Mouse (Mus musculus): Measurements from ENCODE around the gene Ccl17. TPM values are rescaled to one million over a fixed set of nuclear protein-coding genes. Genes with fewer than 3 reads are reported as not detected.

Ccl17 gene
- not detected in 2 replicates for total RNA-seq (2014; fragmentation: Nextera tagmentation)
- total RNA-seq (2017), result not detected in 2 replicates

- peak; percentile 20 for ATAC-seq (replicated peaks; ENCODE audit: poor library complexity, severe bottlenecking)
Observed at GRCm38 (mm10) chr8:94810153-94810552, at the start of gene Ccl17. Ccl17 (plus strand) TSS chr8:94810453.

DNA sequence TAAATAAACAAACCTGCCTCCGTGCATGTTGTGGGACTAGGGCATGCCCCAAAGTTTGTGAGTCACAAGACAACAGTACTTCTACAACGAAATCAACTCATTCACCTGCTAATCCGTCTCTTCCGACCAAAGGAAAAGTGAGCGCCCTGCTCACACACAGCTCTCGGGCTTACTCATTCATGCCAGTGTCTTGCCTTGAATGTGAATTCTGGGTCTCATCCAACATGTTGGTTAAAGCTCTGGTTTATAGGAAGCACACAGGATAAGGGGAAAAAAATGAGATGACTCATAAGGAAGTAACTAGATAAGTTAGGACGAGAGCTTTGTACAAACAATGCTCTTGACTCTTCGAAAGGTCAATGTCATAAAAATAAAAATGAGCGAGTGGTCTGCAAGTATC is 43.2 kb upstream of the Ccl17 start:
- no peak for ATAC-seq (replicated peaks; ENCODE audit: poor library complexity, severe bottlenecking)

GRCm38 (mm10) chr8:94770945-94771344 is 39.3 kb upstream of the Ccl17 start:
- ATAC-seq (replicated peaks; ENCODE audit: poor library complexity, severe bottlenecking), result no peak

- ATAC-seq (replicated peaks; ENCODE audit: poor library complexity, severe bottlenecking), result peak; percentile 87
Observed at GRCm38 (mm10) chr8:94771941-94772670, 38.1 kb upstream of the Ccl17 start, which contains the start of gene Cx3cl1. Cx3cl1 (plus strand) TSS chr8:94772009.

GRCm38 (mm10) chr8:94773048-94773447 is 37.2 kb upstream of the Ccl17 start:
- no peak for ATAC-seq (replicated peaks; ENCODE audit: poor library complexity, severe bottlenecking)

GRCm38 (mm10) chr8:94773700-94774171 is 36.5 kb upstream of the Ccl17 start:
- ATAC-seq (replicated peaks; ENCODE audit: poor library complexity, severe bottlenecking), result no peak

DNA sequence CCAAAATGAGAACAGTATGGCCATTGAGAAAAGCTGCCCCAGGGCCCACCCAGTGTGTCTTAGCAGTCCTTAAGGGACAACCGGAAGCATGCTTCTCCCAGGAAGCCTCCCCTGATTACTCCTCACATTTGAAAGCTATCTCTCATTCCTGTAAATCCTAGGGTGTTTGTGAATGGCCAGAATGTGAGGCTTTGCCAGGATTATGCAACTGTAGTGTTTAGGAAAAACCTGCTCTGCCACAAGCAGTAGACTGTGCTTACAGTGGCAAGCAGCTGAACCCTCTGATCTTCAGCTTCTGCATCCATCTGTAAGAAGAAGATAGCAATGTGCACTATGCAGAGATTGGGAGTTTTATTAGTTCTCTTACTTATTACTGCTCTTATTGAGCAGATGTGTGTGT is 35.7 kb upstream of the Ccl17 start:
- ATAC-seq (replicated peaks; ENCODE audit: poor library complexity, severe bottlenecking), result no peak

GRCm38 (mm10) chr8:94776346-94776745 is 33.9 kb upstream of the Ccl17 start:
- ATAC-seq (replicated peaks; ENCODE audit: poor library complexity, severe bottlenecking), result no peak

DNA sequence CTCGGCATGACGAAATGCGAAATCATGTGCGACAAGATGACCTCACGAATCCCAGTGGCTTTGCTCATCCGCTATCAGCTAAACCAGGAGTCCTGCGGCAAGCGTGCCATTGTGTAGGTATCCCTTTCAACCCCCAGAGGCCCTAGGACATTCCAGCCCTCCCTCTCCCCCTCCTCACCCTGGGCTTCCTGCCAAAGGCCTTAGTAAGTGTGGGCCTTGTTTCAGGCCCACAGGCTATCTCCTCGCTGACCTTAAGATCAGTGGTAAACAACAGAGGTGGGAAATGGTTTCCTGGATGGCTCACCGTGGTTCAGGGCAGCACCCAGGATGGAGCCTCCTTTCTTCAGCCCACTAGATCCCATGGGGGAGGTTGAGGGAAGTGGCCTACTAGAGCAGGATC is 32.2 kb upstream of the Ccl17 start:
- no peak for ATAC-seq (replicated peaks; ENCODE audit: poor library complexity, severe bottlenecking)

DNA sequence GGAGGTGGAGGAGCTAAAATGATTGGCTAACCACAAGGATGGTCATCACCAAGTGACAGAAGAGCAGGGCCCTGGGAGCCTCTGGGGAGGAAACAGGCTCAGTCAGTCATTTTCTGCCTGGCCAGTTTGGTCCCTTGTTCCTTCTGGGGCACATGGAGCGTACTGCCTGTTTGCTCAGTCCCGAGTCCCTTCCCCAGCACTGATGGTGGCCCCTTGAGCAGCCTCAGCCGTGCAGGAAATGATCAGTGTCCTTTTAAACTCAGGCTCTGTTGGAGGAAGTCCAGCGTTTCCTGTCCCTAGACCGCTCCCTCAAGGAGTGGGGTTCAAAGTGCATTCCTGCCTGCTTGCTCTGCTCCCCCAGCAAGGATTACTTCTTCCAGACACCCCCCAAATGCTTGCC is 31.8 kb upstream of the Ccl17 start:
- peak; percentile 69 for ATAC-seq (replicated peaks; ENCODE audit: poor library complexity, severe bottlenecking)

GRCm38 (mm10) chr8:94778895-94779533 is 31.2 kb upstream of the Ccl17 start:
- ATAC-seq (replicated peaks; ENCODE audit: poor library complexity, severe bottlenecking), result peak; percentile 81

DNA sequence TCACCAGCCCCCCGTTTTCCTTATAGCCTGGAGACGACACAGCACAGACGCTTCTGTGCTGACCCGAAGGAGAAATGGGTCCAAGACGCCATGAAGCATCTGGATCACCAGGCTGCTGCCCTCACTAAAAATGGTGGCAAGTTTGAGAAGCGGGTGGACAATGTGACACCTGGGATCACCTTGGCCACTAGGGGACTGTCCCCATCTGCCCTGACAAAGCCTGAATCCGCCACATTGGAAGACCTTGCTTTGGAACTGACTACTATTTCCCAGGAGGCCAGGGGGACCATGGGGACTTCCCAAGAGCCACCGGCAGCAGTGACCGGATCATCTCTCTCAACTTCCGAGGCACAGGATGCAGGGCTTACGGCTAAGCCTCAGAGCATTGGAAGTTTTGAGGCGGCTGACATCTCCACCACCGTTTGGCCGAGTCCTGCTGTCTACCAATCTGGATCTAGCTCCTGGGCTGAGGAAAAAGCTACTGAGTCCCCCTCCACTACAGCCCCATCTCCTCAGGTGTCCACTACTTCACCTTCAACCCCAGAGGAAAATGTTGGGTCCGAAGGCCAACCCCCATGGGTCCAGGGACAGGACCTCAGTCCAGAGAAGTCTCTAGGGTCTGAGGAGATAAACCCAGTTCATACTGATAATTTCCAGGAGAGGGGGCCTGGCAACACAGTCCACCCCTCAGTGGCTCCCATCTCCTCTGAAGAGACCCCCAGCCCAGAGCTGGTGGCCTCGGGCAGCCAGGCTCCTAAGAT is 30.5 kb upstream of the Ccl17 start:
- ATAC-seq (replicated peaks; ENCODE audit: poor library complexity, severe bottlenecking), result no peak

DNA sequence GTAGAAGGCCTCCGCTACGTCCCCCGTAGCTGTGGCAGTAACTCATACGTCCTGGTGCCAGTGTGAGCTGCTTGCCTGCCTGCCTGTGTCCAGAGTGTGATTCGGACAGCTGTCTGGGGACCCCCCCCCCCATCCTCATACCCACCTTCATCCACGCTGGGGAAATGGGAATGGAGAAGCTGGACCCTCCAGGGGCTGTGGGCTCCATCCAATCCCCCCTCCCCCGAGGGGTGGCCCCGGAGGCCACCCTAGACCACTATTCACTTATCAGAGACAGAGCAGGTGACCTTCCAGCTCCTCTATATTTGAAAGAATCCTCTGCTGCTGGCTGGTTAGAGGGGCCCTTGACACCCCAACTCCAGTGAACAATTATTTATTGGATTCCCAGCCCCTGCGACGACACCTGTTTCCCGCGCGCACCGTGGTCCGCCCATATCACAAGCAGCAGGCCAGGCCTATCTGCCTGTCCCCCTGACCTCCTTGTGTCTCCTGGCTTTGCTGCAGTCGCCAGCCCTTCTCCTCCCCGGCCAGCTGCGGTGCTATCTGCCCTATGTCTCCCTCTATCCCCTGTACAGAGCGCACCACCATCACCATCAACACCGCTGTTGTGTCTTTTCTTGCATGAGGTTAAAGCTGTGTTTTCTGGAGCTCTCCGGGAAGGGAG is 29.6 kb upstream of the Ccl17 start:
- no peak for ATAC-seq (replicated peaks; ENCODE audit: poor library complexity, severe bottlenecking)

DNA sequence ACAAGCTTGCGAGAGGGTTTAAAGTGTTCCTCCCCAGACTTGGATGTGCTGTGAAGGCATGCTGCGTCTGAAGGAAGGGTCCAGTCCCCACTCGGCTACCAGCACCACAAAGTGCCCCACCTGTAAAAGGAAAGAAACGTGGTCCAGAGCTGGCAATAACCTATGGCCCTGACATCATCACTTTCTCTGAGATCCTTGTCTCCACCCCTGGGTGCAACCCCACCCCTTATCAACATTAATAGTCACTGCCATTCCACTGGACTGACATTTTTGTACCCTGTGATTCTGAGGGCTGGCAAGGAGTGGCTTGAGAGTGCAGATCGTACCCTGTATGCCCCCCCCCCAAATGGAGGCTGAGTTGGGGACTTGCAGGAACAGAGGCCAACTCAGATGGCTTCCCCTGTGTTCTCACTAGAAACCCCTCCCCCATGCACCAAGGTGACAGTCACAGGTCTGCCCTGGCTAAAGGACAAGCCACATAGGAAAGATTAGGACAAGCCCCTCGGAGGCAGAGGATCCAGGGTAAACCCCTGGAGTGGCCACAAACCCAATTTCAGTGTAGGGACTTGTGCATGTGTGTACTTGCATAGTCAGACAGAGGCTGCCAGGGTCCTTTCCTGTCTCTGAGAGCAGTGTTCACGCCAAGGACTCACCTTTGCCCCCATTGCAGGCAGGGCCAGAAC is 29.0 kb upstream of the Ccl17 start:
- ATAC-seq (replicated peaks; ENCODE audit: poor library complexity, severe bottlenecking), result no peak

- no peak for ATAC-seq (replicated peaks; ENCODE audit: poor library complexity, severe bottlenecking)
Observed at GRCm38 (mm10) chr8:94781838-94782235, 28.4 kb upstream of the Ccl17 start.

DNA sequence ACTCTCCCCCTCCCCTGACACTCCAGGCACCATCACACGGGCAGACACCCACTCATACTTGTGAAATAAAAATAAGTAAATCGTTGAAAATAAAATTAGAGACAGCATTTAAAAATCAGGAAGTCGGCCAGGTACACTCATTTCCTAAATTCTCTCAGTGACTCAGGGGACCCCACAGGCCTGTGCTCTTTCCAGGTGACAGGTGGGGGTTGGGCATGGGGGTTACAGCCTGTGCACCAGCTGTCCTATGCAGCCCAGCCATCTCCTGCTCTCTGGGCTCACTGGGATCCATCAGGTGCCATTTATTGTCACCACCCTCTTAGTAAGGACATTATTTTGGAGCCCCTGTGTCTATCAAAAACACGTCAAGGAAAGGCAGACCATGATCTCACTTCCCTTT is 26.4 kb upstream of the Ccl17 start:
- ATAC-seq (replicated peaks; ENCODE audit: poor library complexity, severe bottlenecking), result no peak

- ATAC-seq (replicated peaks; ENCODE audit: poor library complexity, severe bottlenecking), result peak; percentile 75
Observed at GRCm38 (mm10) chr8:94785247-94785985, 24.8 kb upstream of the Ccl17 start.

- ATAC-seq (replicated peaks; ENCODE audit: poor library complexity, severe bottlenecking), result no peak
Observed at GRCm38 (mm10) chr8:94785995-94786595, 24.2 kb upstream of the Ccl17 start.

All from granulocyte monocyte progenitor cell, adult 5-6 weeks (primary cell).